Mouse (Mus musculus) liver, embryonic 11.5 days (tissue): ENCODE data around the gene Ybx1. TPM values are rescaled to one million over a fixed set of nuclear protein-coding genes. Genes with fewer than 3 reads are reported as not detected.

Experiments
- ATAC-seq: fragments of 200-750 bp; cut with Nextera tagmentation; replicated peaks from 2 replicates; pipeline ENCODE4 v1.8.0; 2017; ENCODE audit warnings: moderate number of reproducible peaks, mild to moderate bottlenecking, moderate TSS enrichment, moderate library complexity; ENCODE audit not compliant: low FRiP score
- DNase-seq: peaks from one replicate; pipeline ENCODE4 v3.0.0-alpha.2; 2017; ENCODE audit warnings: low spot score
- H3K27ac ChIP-seq: fragments of 300-500 bp; sonication (generic); 2 replicates; pipeline ENCODE4 v1.5.1; 2014; ENCODE audit warnings: mild to moderate bottlenecking, low read depth, low read length, control low read depth
- H3K27me3 ChIP-seq: fragments of 300-500 bp; sonication (generic); replicated peaks from 2 replicates; pipeline ENCODE4 v1.6.1; 2014; ENCODE audit warnings: low read length, mixed read lengths; ENCODE audit not compliant: control insufficient read depth, insufficient read depth
- H3K36me3 ChIP-seq: fragments of 300-500 bp; sonication (generic); 2 replicates; pipeline ENCODE4 v1.6.1; 2014; ENCODE audit warnings: mild to moderate bottlenecking, low read length, moderate library complexity, mixed read lengths; ENCODE audit not compliant: control insufficient read depth, insufficient read depth
- H3K4me1 ChIP-seq: fragments of 300-500 bp; sonication (generic); replicated peaks from 2 replicates; pipeline ENCODE4 v1.6.1; 2014; ENCODE audit warnings: low read length, mixed read lengths; ENCODE audit not compliant: control insufficient read depth, insufficient read depth
- H3K4me2 ChIP-seq: fragments of 300-500 bp; sonication (generic); 2 replicates; pipeline ENCODE4 v1.6.1; 2014; ENCODE audit warnings: mild to moderate bottlenecking, control low read depth, moderate library complexity
- H3K4me3 ChIP-seq: fragments of 300-500 bp; sonication (generic); 2 replicates; pipeline ENCODE4 v1.5.1; 2014; ENCODE audit warnings: low read depth, low read length, control low read depth
- H3K9ac ChIP-seq: fragments of 300-500 bp; sonication (generic); 2 replicates; pipeline ENCODE4 v1.6.1; 2014; ENCODE audit warnings: low read depth, low read length, control low read depth
- H3K9me3 ChIP-seq: fragments of 300-500 bp; sonication (generic); 2 replicates; pipeline ENCODE4 v1.6.1; 2016; ENCODE audit warnings: low read length, inconsistent platforms, mixed read lengths; ENCODE audit not compliant: control insufficient read depth
- WGBS: fragments of 180-500 bp; shearing (Covaris S2); extraction: QIAGEN DNeasy Blood & Tissue Kit; methylation state at CpG from one replicate; pipeline ENCODE4 v1.1.7; 2014; 5-methylcytosine and 5-hydroxymethylcytosine counted together
- polyA plus RNA-seq: library from polyadenylated mRNA; unstranded; fragments of >200 nt; fragmentation: Nextera tagmentation; extraction: Ambion mirVana; gene quantifications from 2 replicates; pipeline ENCODE4 v1.2.1, GENCODE M21; 2014

Ybx1 gene
- polyA plus RNA-seq, result 952 and 969 TPM in 2 replicates

DNA sequence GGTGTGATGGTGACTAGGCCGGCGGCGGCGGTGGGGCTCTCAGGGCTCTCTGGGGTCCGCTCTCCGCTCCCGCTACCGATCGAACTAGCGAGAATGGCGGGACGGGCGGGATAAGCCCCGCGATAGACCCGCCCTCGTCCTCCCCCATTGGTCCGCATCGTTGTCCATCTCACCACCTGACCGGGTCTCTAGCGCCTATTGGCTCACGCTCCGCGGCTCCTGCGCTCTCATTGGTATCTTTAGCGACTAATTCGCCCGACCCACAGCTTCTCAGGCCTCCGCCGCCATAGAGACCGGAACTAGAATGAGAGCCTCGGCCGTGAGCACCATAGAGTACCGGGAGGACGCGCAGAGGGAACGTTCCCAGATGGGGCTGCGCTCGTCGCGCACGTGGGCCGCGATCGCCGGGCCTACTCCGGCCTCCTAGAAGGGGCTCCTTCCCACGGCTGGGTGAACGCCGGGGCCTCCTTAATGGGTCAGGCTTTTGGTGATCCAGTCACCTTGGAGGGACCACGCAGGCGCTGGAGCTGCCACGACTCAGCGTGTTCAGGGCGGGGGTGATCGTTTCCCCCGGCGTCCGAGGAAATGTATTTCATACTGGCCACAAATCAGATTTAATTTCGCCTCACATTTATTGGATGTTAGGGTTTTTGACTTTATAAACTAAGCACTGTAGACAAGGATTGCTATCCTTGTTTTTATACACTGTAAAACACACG is at the start of gene Ybx1:
Ybx1 (minus strand) TSS at position 190 of the 719 bp plus-strand sequence.
- Histone ChIP-seq H3K27ac (peak within 1 kb of the TSS; percentile 80), H3K9ac (peak within 1 kb of the TSS; percentile 94), H3K4me2 (peak within 1 kb of the TSS; percentile 90), H3K9me3 (no peaks in the 10 kb centered on the region), H3K4me3 (peak within 1 kb of the TSS; percentile 97), H3K36me3 (peaks cover 9% of the 10 kb centered on the region; the same call in 1 of the 2 replicates), H3K4me1 (peaks cover 19% of the 10 kb centered on the region), H3K27me3 (no peaks in the 10 kb centered on the region)
- ATAC-seq, result peak; percentile 98
- peak; percentile 98 for DNase-seq
- under 1% methylated on average over 60 of the region's 61 CpGs for WGBS

DNA sequence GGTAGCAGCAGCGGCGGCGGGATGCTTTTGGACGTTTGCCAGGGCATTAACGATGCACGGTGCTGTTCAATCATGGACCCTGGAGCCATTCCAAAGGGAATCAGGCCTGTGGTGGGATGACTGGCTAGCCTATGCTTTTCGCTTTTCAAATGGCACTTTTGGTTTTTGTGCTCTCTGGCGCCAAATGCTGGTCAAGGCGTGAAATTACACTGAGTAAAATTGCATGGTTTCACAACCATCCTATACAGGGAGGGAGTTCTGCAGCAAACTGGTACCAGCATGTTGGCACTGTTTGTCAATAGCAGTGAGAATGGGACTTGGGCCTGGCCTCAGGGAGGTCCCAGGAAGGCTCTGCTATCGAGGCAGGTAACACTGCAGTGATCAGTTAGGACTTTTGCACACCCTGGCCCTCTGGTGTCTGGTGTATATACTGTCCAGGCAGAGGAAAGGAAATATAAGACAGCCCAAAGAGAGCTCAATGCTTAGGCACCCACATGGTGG is 44.5 kb upstream of the Ybx1 start:
- Histone ChIP-seq H3K9ac (no peak overlapping the region), H3K9me3 (no peaks in the 10 kb centered on the region), H3K4me3 (no peak overlapping the region), H3K27ac (no peak overlapping the region), H3K4me1 (no peaks in the 10 kb centered on the region), H3K4me2 (no peak overlapping the region; the same call in 1 of the 2 replicates), H3K27me3 (no peaks in the 10 kb centered on the region), H3K36me3 (no peaks in the 10 kb centered on the region)
- 6% methylated on average over 10 of the region's 10 CpGs for WGBS
- ATAC-seq (no peak), DNase-seq (peak; percentile 44)

DNA sequence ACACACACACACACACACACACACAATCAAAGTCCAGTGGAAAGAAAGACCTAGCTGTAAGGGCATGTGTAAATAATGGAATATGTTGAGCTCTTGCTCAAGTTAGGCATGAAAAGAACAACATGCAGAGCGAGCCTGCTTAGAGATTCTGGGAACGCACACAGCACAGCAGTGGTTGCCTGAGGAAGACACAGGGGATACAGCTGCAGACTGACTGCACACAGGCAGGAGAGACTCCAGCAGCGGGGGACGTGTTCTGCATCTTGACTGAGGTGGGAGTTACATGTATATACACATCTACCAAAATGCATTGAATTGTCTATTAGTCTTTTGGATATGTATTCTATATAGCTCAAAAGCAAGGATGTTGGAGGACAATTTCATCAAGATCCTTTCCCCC is 44.0 kb upstream of the Ybx1 start:
- ATAC-seq (no peak), DNase-seq (no peak)
- Histone ChIP-seq H3K27me3 (no peaks in the 10 kb centered on the region), H3K4me3 (no peak overlapping the region), H3K36me3 (no peaks in the 10 kb centered on the region), H3K27ac (no peak overlapping the region), H3K9me3 (no peaks in the 10 kb centered on the region), H3K4me1 (no peaks in the 10 kb centered on the region), H3K4me2 (no peak overlapping the region; the same call in 1 of the 2 replicates), H3K9ac (no peak overlapping the region)
- WGBS, result 85% methylated on average over 4 of the region's 4 CpGs

GRCm38 (mm10) chr4:119333487-119333886 is 39.1 kb upstream of the Ybx1 start:
- WGBS, result 86% methylated on average over 6 of the region's 6 CpGs
- Histone ChIP-seq H3K27me3 (no peaks in the 10 kb centered on the region), H3K4me1 (no peaks in the 10 kb centered on the region), H3K9ac (no peak overlapping the region), H3K4me3 (no peak overlapping the region), H3K27ac (no peak overlapping the region), H3K36me3 (no peaks in the 10 kb centered on the region), H3K4me2 (no peak overlapping the region), H3K9me3 (no peaks in the 10 kb centered on the region)
- DNase-seq (no peak), ATAC-seq (no peak)

DNA sequence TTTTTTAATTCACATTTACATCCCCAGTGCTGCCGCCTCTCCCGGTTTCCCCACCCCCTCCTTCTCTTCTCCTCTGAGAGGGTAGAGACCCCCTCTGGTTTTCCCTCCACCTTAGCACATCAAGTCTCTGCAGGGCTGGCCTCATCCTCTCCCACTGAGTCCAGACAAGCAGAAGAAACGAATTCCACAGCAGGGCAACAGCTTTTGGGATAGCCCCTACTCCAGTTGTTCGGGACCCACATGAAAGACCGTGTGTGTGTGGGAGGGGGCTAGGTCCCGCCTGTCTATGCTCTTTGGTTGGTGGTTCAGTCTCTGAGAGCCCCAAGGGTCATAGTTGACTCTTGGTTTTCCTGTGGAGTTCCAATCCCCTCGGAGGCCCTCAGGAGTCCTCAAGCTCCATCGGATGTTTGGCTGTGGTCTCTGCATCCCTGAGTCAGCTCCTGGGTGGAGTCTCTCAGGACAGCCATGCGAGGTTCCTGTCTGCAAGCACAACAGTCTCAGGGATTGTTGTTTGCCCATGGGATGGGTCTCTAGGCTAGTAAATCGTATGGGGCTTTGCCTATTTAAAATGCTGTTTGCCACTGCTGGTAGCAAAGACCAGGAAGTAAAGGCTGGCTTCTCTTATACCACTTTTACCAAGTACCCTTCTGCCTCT is 26.6 kb upstream of the Ybx1 start:
- H3K4me2 ChIP-seq, result peak overlapping the region; percentile 98

GRCm38 (mm10) chr4:119320131-119320830 is 25.9 kb upstream of the Ybx1 start, which contains the start of gene Ppih:
Ppih (minus strand) TSS chr4:119320546.
- H3K27me3 ChIP-seq, result no peaks in the 10 kb centered on the region
- peak within 1 kb of the TSS; percentile 98 for H3K4me2 ChIP-seq
- ATAC-seq (peak; percentile 96), DNase-seq (peak; percentile 96)
- peaks cover 13% of the 10 kb centered on the region for H3K4me1 ChIP-seq
- no peaks in the 10 kb centered on the region for H3K9me3 ChIP-seq
- peak within 1 kb of the TSS; percentile 47; the same call in 1 of the 2 replicates for H3K27ac ChIP-seq
- peak within 1 kb of the TSS; percentile 87 for H3K4me3 ChIP-seq
- H3K36me3 ChIP-seq, result peaks cover 11% of the 10 kb centered on the region
- H3K9ac ChIP-seq, result peak within 1 kb of the TSS; percentile 74
- under 1% methylated on average over 44 of the region's 44 CpGs for WGBS

More for the DNA sequence above, 26.6 kb upstream of the Ybx1 start:
- DNase-seq, result no peak
- 0 out of 2 replicates have a peak overlapping the region, but pooled peaks have one; percentile 47 for H3K27ac ChIP-seq
- ATAC-seq, result peak; percentile 26
- H3K4me3 ChIP-seq, result peak overlapping the region; percentile 87
- 29% methylated on average over 10 of the region's 10 CpGs for WGBS
- H3K27me3 ChIP-seq, result no peaks in the 10 kb centered on the region
- peaks cover 9% of the 10 kb centered on the region; the same call in 1 of the 2 replicates for H3K36me3 ChIP-seq
- H3K4me1 ChIP-seq, result peaks cover 13% of the 10 kb centered on the region
- H3K9ac ChIP-seq, result peak overlapping the region; percentile 58
- no peaks in the 10 kb centered on the region for H3K9me3 ChIP-seq

- 89% methylated on average over 1 of the region's 1 CpGs for WGBS
- H3K27ac ChIP-seq, result no peak overlapping the region
- no peak overlapping the region for H3K4me2 ChIP-seq
- DNase-seq, result no peak
- H3K27me3 ChIP-seq, result no peaks in the 10 kb centered on the region
- no peak overlapping the region for H3K9ac ChIP-seq
- no peaks in the 10 kb centered on the region for H3K4me1 ChIP-seq
- no peak overlapping the region for H3K4me3 ChIP-seq
- peaks cover 37% of the 10 kb centered on the region for H3K36me3 ChIP-seq
- no peak for ATAC-seq
- no peaks in the 10 kb centered on the region for H3K9me3 ChIP-seq
Measured at GRCm38 (mm10) chr4:119313756-119314155, 19.4 kb upstream of the Ybx1 start.

- no peaks in the 10 kb centered on the region for H3K4me1 ChIP-seq
- peaks cover 18% of the 10 kb centered on the region for H3K36me3 ChIP-seq
- no peaks in the 10 kb centered on the region for H3K9me3 ChIP-seq
- DNase-seq, result no peak
- H3K4me3 ChIP-seq, result no peak overlapping the region
- WGBS, result 94% methylated on average over 5 of the region's 5 CpGs
- H3K27ac ChIP-seq, result no peak overlapping the region
- H3K4me2 ChIP-seq, result no peak overlapping the region
- no peak overlapping the region for H3K9ac ChIP-seq
- no peak for ATAC-seq
- no peaks in the 10 kb centered on the region for H3K27me3 ChIP-seq
Measured at GRCm38 (mm10) chr4:119305418-119305817, 11.0 kb upstream of the Ybx1 start.
